Mouse (Mus musculus): Measurements from ENCODE around the gene Phb2.

The Phb2 gene

GRCm38 (mm10) chr6:124746296-124746605, 34.1 kb downstream of the Phb2 start:
- DNase-seq (ENCODE audit: low read depth, low spot score): no peak

GRCm38 (mm10) chr6:124746654-124747632, 34.8 kb downstream of the Phb2 start:
- DNase-seq (ENCODE audit: low read depth, low spot score): no peak

GRCm38 (mm10) chr6:124750405-124750804, 38.3 kb downstream of the Phb2 start:
- no peak for DNase-seq (ENCODE audit: low read depth, low spot score)

GRCm38 (mm10) chr6:124753861-124754260, 41.7 kb downstream of the Phb2 start:
- DNase-seq (ENCODE audit: low read depth, low spot score): peak; percentile 81

GRCm38 (mm10) chr6:124755306-124755705, 43.2 kb downstream of the Phb2 start:
- no peak for DNase-seq (ENCODE audit: low read depth, low spot score)

GRCm38 (mm10) chr6:124755831-124756595, 43.9 kb downstream of the Phb2 start, which contains the start of the genes Gm45234 and Atn1:
Gm45234 (minus strand) TSS chr6:124756021.
Atn1 (minus strand) TSS chr6:124756524.
- DNase-seq (ENCODE audit: low read depth, low spot score): peak; percentile 78

- DNase-seq (ENCODE audit: low read depth, low spot score): peak; percentile 67
Observed at GRCm38 (mm10) chr6:124756652-124757350, 44.7 kb downstream of the Phb2 start.

- DNase-seq (ENCODE audit: low read depth, low spot score): no peak
Observed at GRCm38 (mm10) chr6:124757351-124757880, 45.3 kb downstream of the Phb2 start.

- no peak for DNase-seq (ENCODE audit: low read depth, low spot score)
Observed at GRCm38 (mm10) chr6:124757909-124758848, 46.0 kb downstream of the Phb2 start.

- DNase-seq (ENCODE audit: low read depth, low spot score): no peak
Observed at GRCm38 (mm10) chr6:124758849-124759232, 46.7 kb downstream of the Phb2 start.

GRCm38 (mm10) chr6:124759259-124759658, 47.1 kb downstream of the Phb2 start:
- DNase-seq (ENCODE audit: low read depth, low spot score): peak; percentile 97

GRCm38 (mm10) chr6:124765951-124766350, 53.8 kb downstream of the Phb2 start:
- no peak for DNase-seq (ENCODE audit: low read depth, low spot score)

Measured in ES-CJ7 (cell line).